Mouse (Mus musculus): ENCODE results near the gene Ndufs8. TPM values are rescaled to one million over a fixed set of nuclear protein-coding genes. Genes with fewer than 3 reads are reported as not detected.

Ndufs8 gene
- polyA plus RNA-seq, 1 experiment, result 309 TPM

GRCm38 (mm10) chr19:3955804-3956203 is 43.2 kb upstream of the Ndufs8 start:
- TF ChIP-seq MYOG (IDR thresholded peaks at IDR 0.05; ENCODE audit: control insufficient read depth, extremely low read depth, insufficient read length) (no peak), CTCF (IDR thresholded peaks at IDR 0.05; ENCODE audit: control insufficient read depth, insufficient read depth, insufficient read length) (no peak), USF1 (IDR thresholded peaks at IDR 0.05; ENCODE audit: low read depth) (no peak), MYOD1 (IDR thresholded peaks at IDR 0.05; ENCODE audit: control insufficient read depth, insufficient read length, low read depth) (no peak), CEBPB (IDR thresholded peaks at IDR 0.05; ENCODE audit: low read depth) (no peak), MAX (IDR thresholded peaks at IDR 0.05) (no peak), FOSL1 (IDR thresholded peaks at IDR 0.05; ENCODE audit: insufficient read depth, low read length, poor library complexity, severe bottlenecking) (no peak)

GRCm38 (mm10) chr19:3955033-3955432 is 42.5 kb upstream of the Ndufs8 start:
- Histone ChIP-seq H3K79me3 (ENCODE audit: low read depth) (no peaks in the 10 kb centered on the region), H3K79me2 (ENCODE audit: control insufficient read depth, insufficient read depth) (no peaks in the 10 kb centered on the region), H3ac (ENCODE audit: control insufficient read depth, insufficient read length, low read depth) (no peak overlapping the region), H3K27me3 (ENCODE audit: control insufficient read depth, insufficient read depth, insufficient read length) (no peaks in the 10 kb centered on the region), H3K36me3 (ENCODE audit: control insufficient read depth, insufficient read depth) (no peaks in the 10 kb centered on the region), H3K4me3 (ENCODE audit: insufficient read depth, poor library complexity, severe bottlenecking) (no peak overlapping the region)
- TF ChIP-seq FOSL1 (IDR thresholded peaks at IDR 0.05; ENCODE audit: insufficient read depth, low read length, poor library complexity, severe bottlenecking) (no peak), CTCF (IDR thresholded peaks at IDR 0.05; ENCODE audit: control insufficient read depth, insufficient read depth, insufficient read length) (no peak), MAX (IDR thresholded peaks at IDR 0.05) (no peak)

More at GRCm38 (mm10) chr19:3955804-3956203, 43.2 kb upstream of the Ndufs8 start:
- no peaks in the 10 kb centered on the region for H3K79me3 ChIP-seq (ENCODE audit: low read depth)
- no peak overlapping the region for H3K4me3 ChIP-seq (ENCODE audit: insufficient read depth, poor library complexity, severe bottlenecking)
- H3K79me2 ChIP-seq (ENCODE audit: control insufficient read depth, insufficient read depth), result no peaks in the 10 kb centered on the region
- H3K36me3 ChIP-seq (ENCODE audit: control insufficient read depth, insufficient read depth), result no peaks in the 10 kb centered on the region
- H3K27me3 ChIP-seq (ENCODE audit: control insufficient read depth, insufficient read depth, insufficient read length), result no peaks in the 10 kb centered on the region
- no peak overlapping the region for H3ac ChIP-seq (ENCODE audit: control insufficient read depth, insufficient read length, low read depth)

GRCm38 (mm10) chr19:3952099-3952498 is 39.5 kb upstream of the Ndufs8 start:
- TF ChIP-seq CEBPB (IDR thresholded peaks at IDR 0.05; ENCODE audit: low read depth) (no peak), MYOG (IDR thresholded peaks at IDR 0.05; ENCODE audit: control insufficient read depth, extremely low read depth, insufficient read length) (no peak)
- Histone ChIP-seq H3K79me3 (ENCODE audit: low read depth) (no peaks in the 10 kb centered on the region), H3K4me3 (ENCODE audit: insufficient read depth, poor library complexity, severe bottlenecking) (no peak overlapping the region), H3ac (ENCODE audit: control insufficient read depth, insufficient read length, low read depth) (no peak overlapping the region), H3K27me3 (ENCODE audit: control insufficient read depth, insufficient read depth, insufficient read length) (no peaks in the 10 kb centered on the region), H3K36me3 (ENCODE audit: control insufficient read depth, insufficient read depth) (no peaks in the 10 kb centered on the region), H3K79me2 (ENCODE audit: control insufficient read depth, insufficient read depth) (no peaks in the 10 kb centered on the region)

GRCm38 (mm10) chr19:3951461-3951860 is 38.9 kb upstream of the Ndufs8 start:
- no peak overlapping the region for H3ac ChIP-seq (ENCODE audit: control insufficient read depth, insufficient read length, low read depth)
- H3K79me3 ChIP-seq (ENCODE audit: low read depth), result no peaks in the 10 kb centered on the region
- H3K36me3 ChIP-seq (ENCODE audit: control insufficient read depth, insufficient read depth), result no peaks in the 10 kb centered on the region
- H3K79me2 ChIP-seq (ENCODE audit: control insufficient read depth, insufficient read depth), result no peaks in the 10 kb centered on the region
- H3K27me3 ChIP-seq (ENCODE audit: control insufficient read depth, insufficient read depth, insufficient read length), result no peaks in the 10 kb centered on the region
- no peak overlapping the region for H3K4me3 ChIP-seq (ENCODE audit: insufficient read depth, poor library complexity, severe bottlenecking)
- no peak for TF ChIP-seq CEBPB (IDR thresholded peaks at IDR 0.05; ENCODE audit: low read depth)
- no peak for TF ChIP-seq USF1 (IDR thresholded peaks at IDR 0.05; ENCODE audit: low read depth)
- TF ChIP-seq MYOD1 (IDR thresholded peaks at IDR 0.05; ENCODE audit: control insufficient read depth, insufficient read length, low read depth), result no peak
- no peak for TF ChIP-seq CTCF (IDR thresholded peaks at IDR 0.05; ENCODE audit: control insufficient read depth, insufficient read depth, insufficient read length)
- TF ChIP-seq FOSL1 (IDR thresholded peaks at IDR 0.05; ENCODE audit: insufficient read depth, low read length, poor library complexity, severe bottlenecking), result no peak
- TF ChIP-seq MYOG (IDR thresholded peaks at IDR 0.05; ENCODE audit: control insufficient read depth, extremely low read depth, insufficient read length), result no peak
- TF ChIP-seq MAX (IDR thresholded peaks at IDR 0.05), result no peak

- Histone ChIP-seq H3ac (ENCODE audit: control insufficient read depth, insufficient read length, low read depth) (no peak overlapping the region), H3K36me3 (ENCODE audit: control insufficient read depth, insufficient read depth) (no peaks in the 10 kb centered on the region), H3K79me3 (ENCODE audit: low read depth) (no peaks in the 10 kb centered on the region), H3K79me2 (ENCODE audit: control insufficient read depth, insufficient read depth) (no peaks in the 10 kb centered on the region), H3K4me3 (ENCODE audit: insufficient read depth, poor library complexity, severe bottlenecking) (no peak overlapping the region), H3K27me3 (ENCODE audit: control insufficient read depth, insufficient read depth, insufficient read length) (no peaks in the 10 kb centered on the region)
- no peak for TF ChIP-seq USF1 (IDR thresholded peaks at IDR 0.05; ENCODE audit: low read depth)
- no peak for TF ChIP-seq MAX (IDR thresholded peaks at IDR 0.05)
- TF ChIP-seq CEBPB (IDR thresholded peaks at IDR 0.05; ENCODE audit: low read depth), result no peak
- no peak for TF ChIP-seq CTCF (IDR thresholded peaks at IDR 0.05; ENCODE audit: control insufficient read depth, insufficient read depth, insufficient read length)
- TF ChIP-seq MYOG (IDR thresholded peaks at IDR 0.05; ENCODE audit: control insufficient read depth, extremely low read depth, insufficient read length), result no peak
- no peak for TF ChIP-seq MYOD1 (IDR thresholded peaks at IDR 0.05; ENCODE audit: control insufficient read depth, insufficient read length, low read depth)
- TF ChIP-seq FOSL1 (IDR thresholded peaks at IDR 0.05; ENCODE audit: insufficient read depth, low read length, poor library complexity, severe bottlenecking), result no peak
These were observed 37.8 kb upstream of the Ndufs8 start for GRCm38 (mm10) chr19:3950331-3950730.

GRCm38 (mm10) chr19:3948546-3948945 is 36.0 kb upstream of the Ndufs8 start:
- H3K4me3 ChIP-seq (ENCODE audit: insufficient read depth, poor library complexity, severe bottlenecking), result no peak overlapping the region
- H3ac ChIP-seq (ENCODE audit: control insufficient read depth, insufficient read length, low read depth), result no peak overlapping the region
- no peaks in the 10 kb centered on the region for H3K27me3 ChIP-seq (ENCODE audit: control insufficient read depth, insufficient read depth, insufficient read length)
- no peaks in the 10 kb centered on the region for H3K79me2 ChIP-seq (ENCODE audit: control insufficient read depth, insufficient read depth)
- no peaks in the 10 kb centered on the region for H3K79me3 ChIP-seq (ENCODE audit: low read depth)
- H3K36me3 ChIP-seq (ENCODE audit: control insufficient read depth, insufficient read depth), result no peaks in the 10 kb centered on the region
- TF ChIP-seq MYOD1 (IDR thresholded peaks at IDR 0.05; ENCODE audit: control insufficient read depth, insufficient read length, low read depth), result no peak
- TF ChIP-seq MAX (IDR thresholded peaks at IDR 0.05), result no peak
